Mouse (Mus musculus): ENCODE data around the gene Ctnnbl1. TPM values are rescaled to one million over a fixed set of nuclear protein-coding genes. Genes with fewer than 3 reads are reported as not detected.

Gene Ctnnbl1
- total RNA-seq, 2 experiments from 2014 or later: 6.8 to 7.2 TPM

DNA sequence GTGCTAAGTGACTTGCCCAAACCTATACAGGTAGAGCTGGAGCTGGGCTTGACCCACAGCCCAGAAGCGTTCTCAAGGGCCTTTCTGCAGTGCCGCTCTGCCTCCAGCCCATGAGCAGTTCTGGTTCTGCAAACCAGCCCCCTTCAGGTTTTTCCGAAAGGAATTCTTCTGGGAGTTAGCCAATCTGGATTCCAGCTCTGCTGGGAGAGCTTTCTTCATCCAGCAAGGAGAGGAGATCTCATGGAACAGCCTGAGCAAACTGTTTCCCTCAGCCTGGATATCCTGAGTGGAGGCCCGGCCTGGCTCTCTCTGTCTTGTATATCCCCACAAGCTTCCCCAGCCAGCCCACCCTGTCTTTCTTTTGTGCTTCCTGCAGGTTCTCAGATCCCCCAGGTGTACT, 75.9 kb downstream of the Ctnnbl1 start:
- no peak for DNase-seq
- intact Hi-C loops (cut with DNase I; ENCODE audit: low total_unique reads): no loop called here

DNA sequence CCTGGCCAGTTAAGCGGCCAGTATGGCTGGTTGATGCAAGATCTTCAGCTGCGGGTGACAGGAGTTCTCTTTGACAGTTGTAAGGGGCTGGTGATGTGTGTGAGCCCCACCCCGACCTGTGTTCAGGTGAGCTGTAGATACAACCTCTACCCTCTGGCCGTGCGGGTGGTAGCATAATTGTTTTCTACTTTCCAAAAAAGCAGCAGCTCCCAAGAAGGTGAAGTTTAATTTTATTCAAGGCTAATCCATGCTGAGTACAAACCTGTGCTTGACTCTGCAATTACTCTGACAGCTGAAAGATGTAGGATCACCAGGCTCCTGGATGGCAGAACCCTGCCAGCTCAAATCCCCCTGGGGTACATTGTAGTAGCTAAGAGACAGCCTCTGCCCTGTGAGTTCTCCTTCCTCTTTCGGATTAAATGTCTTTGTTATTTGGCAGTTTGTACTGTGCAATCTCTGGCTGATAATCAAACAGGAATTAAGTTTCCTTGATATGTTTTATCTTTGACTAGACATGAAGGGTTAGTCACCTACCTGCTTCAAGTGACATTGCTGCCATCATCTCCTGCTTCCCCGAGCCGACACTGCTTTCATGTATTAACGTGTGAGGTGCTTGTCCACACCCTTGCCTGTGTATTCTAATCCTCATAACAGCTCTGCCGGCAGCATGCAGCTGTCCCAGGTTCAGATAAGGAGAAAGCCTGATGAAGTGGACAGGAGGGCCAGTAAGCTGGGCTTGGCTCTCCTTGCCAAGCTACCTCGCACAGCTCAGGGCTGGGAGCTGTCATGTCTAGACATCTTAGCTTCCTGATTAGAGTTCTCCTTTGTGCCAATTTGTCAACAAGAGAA, 77.1 kb downstream of the Ctnnbl1 start:
- DNase-seq: no peak
- intact Hi-C loops (cut with DNase I; ENCODE audit: low total_unique reads): no loop called here

DNA sequence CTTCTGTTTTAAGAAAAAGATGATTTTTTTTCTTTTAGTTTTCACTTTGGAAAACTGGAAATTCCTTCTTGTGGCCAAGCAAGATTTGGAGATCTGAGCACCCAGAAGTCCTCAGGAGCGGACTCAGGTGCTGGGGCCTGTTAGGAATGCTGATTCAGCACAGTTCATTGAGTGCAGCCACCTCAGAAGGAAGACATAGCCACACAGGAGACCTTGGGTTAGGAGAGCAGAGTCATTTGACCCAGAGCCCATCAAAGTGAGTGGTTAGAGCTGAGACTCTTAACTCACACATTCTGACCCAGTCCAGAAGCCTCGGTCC, 77.7 kb downstream of the Ctnnbl1 start:
- intact Hi-C loops (cut with DNase I; ENCODE audit: low total_unique reads): no loop called here

DNA sequence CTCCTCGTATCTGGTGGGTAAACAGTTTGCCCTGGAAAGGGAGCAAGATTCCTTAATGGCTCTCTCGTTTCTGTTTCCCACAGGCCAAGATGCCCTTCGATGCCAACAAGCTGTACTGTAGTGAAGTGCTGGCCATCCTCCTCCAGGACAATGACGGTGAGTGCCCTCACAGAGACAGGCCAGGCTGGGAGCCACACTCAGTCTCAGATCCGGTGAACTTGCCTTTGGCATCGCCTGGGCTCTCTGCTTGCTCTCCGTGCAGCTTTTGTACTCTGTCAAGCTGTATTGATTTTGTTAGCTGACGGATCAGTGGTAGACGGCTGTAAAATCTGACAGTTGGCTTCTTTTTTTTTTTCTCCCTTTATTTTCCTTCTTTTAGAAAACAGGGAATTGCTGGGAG, 80.5 kb downstream of the Ctnnbl1 start:
- intact Hi-C loops (cut with DNase I; ENCODE audit: low total_unique reads): no loop called here
- DNase-seq: no peak

More for the DNA sequence above, 77.7 kb downstream of the Ctnnbl1 start:
- no peak for DNase-seq

DNA sequence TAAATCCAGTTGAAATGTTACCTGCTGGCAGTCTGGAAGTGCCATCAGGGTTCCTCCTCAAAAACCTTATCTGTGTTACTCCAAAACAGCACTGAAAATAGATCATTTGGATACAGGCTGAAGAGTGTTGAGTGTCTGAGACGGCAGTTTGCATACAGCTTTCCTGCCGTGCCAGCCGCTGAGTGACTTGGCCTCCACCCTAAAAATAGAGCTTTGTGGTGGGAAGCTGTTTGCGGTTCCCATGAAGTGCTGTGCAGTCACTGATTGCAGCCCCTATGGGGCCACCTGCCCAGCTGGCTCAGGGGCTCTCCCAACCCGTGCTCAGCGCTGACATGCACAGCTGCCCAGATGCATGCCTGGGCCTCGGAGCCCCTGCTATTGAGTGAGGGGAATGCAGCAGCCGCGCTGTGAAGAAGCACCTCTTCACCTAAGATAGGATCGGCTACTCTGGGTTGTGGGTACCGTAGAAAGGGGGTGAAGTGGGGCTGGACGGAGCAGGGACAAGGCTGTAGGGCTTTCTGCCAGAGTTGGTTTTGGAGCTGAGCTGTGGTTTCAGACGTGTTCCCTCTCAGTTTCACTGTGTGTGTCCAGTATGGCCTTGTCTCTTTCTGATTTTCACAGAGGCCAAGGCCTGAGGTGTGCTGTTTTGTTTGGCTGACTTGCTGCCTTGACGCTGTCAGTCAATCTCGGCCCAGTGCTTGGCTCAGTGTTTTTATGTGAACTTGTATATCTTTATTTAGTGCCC, 81.5 kb downstream of the Ctnnbl1 start:
- intact Hi-C loops (cut with DNase I; ENCODE audit: low total_unique reads): no loop called here
- no peak for DNase-seq

DNA sequence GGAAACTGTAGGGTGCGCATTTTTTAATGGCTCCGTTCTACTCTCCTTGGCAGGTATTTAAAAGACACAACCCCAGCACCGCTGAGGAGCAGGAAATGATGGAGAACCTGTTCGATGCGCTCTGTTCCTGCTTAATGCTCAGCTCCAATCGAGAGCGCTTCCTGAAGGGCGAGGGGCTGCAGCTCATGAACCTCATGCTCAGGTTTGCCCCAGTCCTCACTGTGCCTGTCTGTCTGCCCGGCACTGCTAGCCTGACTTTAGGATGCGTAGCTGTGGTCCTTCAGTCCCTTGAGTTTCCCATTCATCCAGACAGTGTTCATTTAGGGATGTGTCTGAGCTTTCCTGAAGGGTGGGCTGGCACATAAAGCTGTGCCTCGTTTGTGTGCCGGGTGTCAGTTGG, 82.2 kb downstream of the Ctnnbl1 start:
- DNase-seq: no peak
- intact Hi-C loops (cut with DNase I; ENCODE audit: low total_unique reads): no loop called here

DNA sequence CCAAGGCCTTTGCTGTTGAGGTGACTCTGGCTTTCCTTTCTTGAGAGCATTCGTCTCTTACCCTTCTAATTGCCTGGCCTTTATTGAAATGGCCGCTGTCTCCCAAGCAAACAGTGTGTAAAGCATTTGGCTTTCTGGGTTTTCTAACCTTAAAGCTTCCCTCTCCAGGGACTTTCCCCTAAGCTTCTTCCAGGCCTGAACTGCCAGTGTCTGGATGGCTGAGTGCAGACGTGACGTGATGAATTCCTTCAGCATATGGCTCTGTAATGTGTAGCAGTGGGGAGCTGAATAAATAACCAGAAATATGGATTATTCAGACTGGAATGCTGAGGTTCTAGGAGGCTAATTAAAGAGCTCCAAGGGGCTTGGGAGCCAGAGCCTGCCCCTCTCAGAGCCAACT, 84.1 kb downstream of the Ctnnbl1 start:
- DNase-seq: no peak
- intact Hi-C loops (cut with DNase I; ENCODE audit: low total_unique reads): no loop called here

DNA sequence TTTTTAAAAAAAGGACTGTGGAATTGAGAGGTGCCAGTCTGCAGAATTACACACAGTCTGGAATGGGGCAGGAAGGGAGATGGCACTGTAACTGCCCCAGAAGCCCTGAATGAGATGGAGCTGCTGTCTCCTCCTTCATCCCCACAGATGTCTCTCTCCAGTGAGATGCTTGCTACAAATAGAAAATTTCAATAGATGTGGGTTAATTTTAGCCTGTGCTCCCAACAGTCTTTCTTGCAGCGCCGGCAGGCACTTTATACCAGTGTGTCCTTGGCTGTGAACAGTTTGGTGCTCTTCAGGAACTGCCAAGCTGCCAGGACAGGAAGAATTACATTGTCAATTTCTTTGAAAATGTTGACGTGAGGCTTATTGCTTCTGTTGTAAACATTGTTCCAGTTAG, 86.3 kb downstream of the Ctnnbl1 start:
- intact Hi-C loops (cut with DNase I; ENCODE audit: low total_unique reads): no loop called here
- DNase-seq: no peak

DNA sequence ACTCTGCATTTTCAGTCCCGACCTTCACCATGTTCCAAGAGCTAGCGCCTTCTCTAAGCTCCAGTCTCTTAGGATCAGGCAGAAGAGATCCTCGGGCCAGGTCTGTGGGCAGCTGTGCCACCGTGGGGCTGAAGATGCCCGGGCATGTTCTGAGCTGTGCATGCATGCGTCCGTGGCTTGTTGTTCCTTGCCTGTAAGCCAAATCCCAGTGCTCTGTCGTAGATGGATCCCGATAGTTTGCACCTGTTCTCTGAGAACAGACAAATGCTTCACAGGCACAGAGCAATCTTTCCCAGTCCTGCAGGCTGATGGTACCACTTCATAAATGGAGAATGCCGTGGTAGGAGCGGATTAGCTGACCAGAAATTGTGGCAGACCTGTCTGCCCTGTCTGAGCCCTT, 87.0 kb downstream of the Ctnnbl1 start:
- DNase-seq: no peak
- intact Hi-C loops (cut with DNase I; ENCODE audit: low total_unique reads): no loop called here

DNA sequence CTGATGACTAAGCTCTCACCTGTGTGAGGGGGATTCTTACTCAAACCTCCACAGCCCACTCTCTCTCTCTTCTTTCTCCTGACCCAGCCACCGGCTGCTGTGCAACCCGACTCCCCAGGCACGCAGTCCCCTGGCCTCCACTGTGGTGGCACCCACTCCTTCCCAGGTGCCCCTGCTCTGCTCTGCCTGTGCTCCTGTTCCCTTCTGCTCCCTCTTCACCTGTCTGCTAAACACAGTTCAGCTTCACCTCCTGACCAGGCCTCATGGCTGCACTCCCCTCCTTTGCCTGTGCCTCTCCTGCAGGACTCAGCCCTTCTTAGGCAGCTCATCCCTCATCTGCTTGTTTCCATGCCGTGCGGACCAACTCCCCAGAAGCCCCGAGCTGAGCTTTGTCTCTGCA, 92.9 kb downstream of the Ctnnbl1 start:
- intact Hi-C loops (cut with DNase I; ENCODE audit: low total_unique reads): no loop called here
- no peak for DNase-seq

DNA sequence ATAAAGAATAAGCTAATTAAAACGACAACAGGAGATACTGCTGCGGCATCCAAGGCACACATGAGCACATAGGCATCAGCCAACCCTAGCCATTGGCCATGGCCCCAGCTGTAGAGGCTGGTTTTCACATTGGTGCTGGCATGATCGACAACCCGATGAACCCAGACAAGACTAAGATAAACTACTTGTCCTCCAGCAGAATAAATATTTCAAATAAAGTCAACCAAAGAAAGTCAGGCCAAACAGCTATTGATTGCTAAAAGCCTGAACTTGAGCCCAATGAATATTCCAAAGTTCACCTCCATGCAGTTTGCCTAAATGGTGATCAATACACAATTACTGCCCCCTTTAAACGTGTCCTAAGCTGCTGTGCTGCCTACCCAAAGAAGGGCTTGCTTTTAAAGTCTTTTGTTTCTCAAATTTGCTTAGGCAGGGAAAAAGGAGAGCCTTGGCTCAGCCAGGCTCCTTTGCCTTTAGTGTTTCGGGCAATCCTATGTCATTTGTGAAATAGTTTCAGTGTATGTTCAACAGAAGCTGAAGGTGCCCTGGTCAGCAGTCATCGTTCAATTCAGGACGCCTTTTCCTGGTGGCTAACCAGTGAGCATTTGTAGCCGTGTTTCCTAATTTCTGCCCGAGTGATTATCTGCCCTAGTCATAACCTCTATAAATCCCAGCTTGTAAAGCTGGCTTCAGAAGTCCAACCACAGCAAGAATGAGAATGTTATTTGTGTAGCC, 93.6 kb downstream of the Ctnnbl1 start:
- intact Hi-C loops (cut with DNase I; ENCODE audit: low total_unique reads): no loop called here
- no peak for DNase-seq

DNA sequence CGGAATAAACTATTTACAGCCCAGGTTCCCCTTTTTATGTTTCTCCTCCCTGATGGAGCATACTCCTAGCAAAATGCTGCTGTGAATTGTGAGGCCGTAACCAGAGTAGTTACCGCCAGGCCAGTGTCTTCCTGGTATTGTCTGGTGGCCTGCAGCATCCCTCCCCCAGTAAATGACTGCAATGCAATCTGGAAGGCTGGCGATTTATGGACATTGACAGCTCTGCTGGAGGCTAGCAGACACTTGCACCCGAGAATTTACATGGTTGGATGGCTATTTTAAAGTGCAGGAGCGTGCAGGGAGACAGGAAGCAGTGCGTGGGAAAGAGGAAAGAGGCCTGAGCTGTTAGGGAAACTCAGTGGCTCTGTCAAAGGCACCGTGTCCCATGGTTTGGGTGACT, 99.8 kb downstream of the Ctnnbl1 start:
- DNase-seq: no peak
- intact Hi-C loops (cut with DNase I; ENCODE audit: low total_unique reads): no loop called here

DNA sequence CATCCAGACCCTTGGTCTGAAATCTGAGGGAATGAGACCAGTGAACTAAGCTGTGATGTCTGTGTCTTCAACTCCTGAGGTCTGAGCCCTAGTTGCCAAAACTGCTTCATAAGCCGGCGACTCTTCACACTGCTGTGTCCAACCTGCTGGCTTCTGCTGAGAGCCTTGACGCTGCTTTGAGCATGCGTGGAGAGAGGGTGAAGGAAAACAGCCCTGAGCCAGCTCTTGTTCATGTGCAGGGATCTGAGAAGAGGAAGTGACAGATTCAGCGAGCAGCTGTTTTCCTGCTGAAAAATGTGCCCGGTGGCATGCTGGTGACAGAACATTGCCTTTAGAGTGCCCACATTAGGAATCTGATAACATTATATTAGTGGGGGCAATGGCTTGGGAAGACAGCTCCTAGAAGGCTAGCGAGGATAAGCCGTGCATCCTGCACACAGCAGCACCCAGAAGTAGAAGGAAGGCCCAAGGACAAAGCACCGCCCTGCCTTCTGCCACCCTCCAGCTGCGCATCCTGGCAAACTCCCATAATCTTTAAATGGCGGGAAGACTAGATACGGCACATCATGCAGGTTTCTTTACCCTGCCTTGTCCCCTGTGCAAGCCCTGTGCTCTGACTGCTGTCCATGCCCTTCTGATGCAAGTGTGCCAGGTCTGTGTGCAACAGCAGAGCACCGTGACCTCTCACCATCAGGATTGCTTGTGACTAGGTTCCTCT, 101.2 kb downstream of the Ctnnbl1 start:
- DNase-seq: no peak
- intact Hi-C loops (cut with DNase I; ENCODE audit: low total_unique reads): no loop called here

DNA sequence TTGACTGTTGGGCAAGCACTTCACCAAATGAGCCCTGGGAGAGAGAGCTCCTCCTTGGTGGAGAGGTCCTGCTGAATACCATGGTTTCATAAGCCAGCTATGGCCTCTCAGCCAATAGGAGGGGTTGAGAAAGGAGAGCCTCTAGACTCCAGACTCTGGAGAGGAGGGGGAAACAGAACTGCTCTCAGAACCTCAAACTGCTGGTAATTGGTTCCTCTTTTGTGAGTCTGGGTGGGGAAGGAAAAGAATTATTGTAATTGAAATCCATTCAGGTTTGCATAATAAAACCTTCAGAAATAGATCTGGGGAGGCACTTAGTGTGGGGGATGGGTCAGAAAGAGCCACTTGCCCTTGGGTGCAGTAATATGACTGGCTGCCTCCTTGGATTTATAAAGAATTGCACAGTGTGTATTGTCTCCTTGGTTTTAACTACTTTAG, 103.5 kb downstream of the Ctnnbl1 start:
- intact Hi-C loops (cut with DNase I; ENCODE audit: low total_unique reads): no loop called here
- DNase-seq: no peak

DNA sequence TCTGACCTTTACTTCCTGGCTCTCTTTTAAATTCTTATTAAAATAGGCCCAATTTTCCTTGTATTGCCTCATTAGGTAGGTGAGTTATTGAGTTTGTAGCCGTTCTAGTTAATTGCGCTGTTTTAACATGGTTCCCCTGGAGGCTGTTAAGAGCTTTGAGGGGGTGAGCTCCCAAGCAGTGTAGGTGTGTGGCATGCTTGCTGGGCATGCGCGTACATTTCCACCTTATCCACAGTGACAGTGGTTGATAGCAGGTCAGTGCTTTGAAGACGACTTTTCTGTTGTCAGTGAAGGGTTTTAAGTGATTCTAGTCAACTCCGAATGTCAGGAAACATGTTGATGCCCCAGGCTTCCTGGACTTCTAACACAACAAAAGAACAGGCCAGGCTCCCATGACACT, 103.9 kb downstream of the Ctnnbl1 start:
- no peak for DNase-seq
- intact Hi-C loops (cut with DNase I; ENCODE audit: low total_unique reads): no loop called here

DNA sequence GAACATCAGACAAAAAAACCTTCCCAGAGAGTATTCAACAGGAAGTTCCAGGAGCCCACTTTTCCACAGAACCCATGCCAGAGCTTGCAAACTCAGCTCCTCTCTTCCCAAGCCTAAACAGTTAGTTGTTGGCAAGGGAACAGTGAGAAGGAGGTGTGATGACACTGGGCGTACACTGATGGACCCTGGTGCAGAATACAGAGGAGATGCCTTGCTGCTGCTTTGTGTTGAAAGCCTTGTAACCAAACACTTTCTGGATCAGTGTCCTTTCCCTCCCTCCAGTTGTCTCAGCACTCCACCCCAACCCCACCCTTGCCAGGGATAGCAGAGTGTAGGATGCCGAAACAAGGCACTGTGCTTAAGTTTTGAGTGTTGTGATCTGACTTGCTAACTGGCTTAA, 107.5 kb downstream of the Ctnnbl1 start:
- no peak for DNase-seq
- intact Hi-C loops (cut with DNase I; ENCODE audit: low total_unique reads): no loop called here

DNA sequence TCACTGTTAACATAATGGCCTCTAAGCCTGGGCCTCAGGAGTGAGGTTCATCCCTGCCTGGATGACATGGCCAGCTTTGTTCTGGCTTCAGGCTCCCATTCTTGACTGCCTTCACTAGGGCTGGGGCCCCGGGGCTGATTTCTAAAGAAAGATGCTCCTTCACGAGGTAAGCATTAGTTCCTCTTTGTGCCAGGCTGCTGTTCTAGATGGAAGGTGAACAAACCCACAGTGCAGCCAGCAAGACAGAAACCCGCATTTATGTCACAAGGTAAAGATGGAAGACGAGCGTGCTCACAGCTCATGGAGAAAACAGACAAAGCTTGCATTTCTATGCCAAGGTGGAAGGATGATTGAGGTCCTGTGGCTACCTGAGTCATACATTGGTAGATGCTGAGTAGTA, 108.6 kb downstream of the Ctnnbl1 start:
- no peak for DNase-seq
- intact Hi-C loops (cut with DNase I; ENCODE audit: low total_unique reads): no loop called here

DNA sequence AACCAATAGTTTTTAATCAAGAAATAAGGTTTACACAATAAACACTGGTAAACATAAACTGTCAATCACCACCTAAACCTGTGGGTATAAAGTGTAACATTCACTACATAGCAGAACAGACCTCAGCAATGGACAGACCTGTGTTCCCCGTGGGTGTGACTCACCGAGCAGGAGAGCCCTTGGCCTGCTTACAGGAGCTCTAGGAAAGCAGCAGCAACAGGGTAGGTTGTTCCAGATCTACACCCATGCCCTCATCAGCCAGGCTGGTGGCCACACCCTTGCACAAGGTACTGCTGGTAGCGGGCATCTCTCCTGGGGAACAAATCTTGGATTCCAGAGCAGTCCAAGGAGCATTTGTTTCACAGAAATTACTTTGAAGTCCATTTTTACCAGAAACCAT, 115.9 kb downstream of the Ctnnbl1 start:
- intact Hi-C loops (cut with DNase I; ENCODE audit: low total_unique reads): no loop called here

DNA sequence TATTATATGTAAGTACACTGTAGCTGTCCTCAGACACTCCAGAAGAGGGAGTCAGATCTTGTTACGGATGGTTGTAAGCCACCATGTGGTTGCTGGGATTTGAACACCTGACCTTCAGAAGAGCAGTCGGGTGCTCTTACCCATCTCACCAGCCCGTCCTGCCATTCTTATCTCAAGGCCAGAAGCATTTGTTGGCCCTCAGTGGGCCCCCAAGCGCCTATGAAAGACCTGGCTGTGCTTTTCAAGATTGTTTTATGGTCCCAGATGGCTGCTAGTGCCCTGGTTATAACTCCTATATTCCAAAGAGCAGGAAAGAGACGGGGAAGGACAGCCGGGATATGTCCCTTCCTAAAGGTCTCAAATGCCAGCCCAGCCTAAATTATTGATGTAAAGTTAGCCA, 118.6 kb downstream of the Ctnnbl1 start:
- DNase-seq: no peak
- intact Hi-C loops (cut with DNase I; ENCODE audit: low total_unique reads): no loop called here

More for the DNA sequence above, 115.9 kb downstream of the Ctnnbl1 start:
- no peak for DNase-seq

DNA sequence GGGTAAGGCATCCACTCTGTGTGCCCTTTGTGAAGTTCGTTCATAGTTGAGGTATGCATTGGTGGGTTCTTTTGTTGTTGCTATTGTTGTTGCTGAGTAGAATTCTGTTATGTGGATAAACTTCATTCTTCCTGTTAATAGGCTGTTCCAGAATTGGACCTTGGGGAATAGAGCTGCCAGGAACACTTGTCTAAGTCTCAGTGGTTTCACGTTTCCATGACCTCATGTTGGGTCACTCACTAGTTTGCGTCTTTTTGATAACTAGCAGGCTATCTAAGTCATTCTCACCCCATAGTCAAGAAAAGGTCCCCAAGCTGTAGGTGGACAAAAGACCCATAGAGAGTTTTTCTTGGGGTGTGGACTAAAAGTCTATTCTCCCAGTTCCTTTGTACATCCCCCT, 120.3 kb downstream of the Ctnnbl1 start:
- intact Hi-C loops (cut with DNase I; ENCODE audit: low total_unique reads): no loop called here
- DNase-seq: no peak

All from gastrocnemius, postnatal 14 days (tissue).